Mouse (Mus musculus): ENCODE measurements at regions not wholly inside any gene's neighbourhood (a gene's known extent, or its start where the extent isn't known, plus 50 kb on each side); places are given as distances from the start of the nearest gene placed in this dataset.

- TF ChIP-seq TCF12 (IDR thresholded peaks at IDR 0.05; ENCODE audit: low read depth, low read length) (no peak), E2F4 (IDR thresholded peaks at IDR 0.05; ENCODE audit: insufficient replicate concordance, low read depth, low read length) (no peak), ZMIZ1 (IDR thresholded peaks at IDR 0.05; ENCODE audit: low read depth, low read length) (no peak), POLR2A (IDR thresholded peaks at IDR 0.05; ENCODE audit: low read depth, low read length) (no peak), EP300 (IDR thresholded peaks at IDR 0.05; ENCODE audit: low read length) (no peak), KAT2A (IDR thresholded peaks at IDR 0.05; ENCODE audit: insufficient replicate concordance, low read length) (no peak), BHLHE40 (IDR thresholded peaks at IDR 0.05; ENCODE audit: low read depth, low read length) (no peak), ZNF384 (IDR thresholded peaks at IDR 0.05; ENCODE audit: low read depth, low read length) (no peak), MAX (IDR thresholded peaks at IDR 0.05; ENCODE audit: low read length) (no peak), MXI1 (IDR thresholded peaks at IDR 0.05; ENCODE audit: low read depth, low read length) (no peak), CTCF (conservative IDR thresholded peaks at IDR 0.05 in 1 of 2, IDR thresholded peaks at IDR 0.05 in 1 of 2; ENCODE audit: low read depth in 2 of 2, low read length in 2 of 2) (no peak)
These were observed 164.8 kb downstream of the Adamts15 start for GRCm38 (mm10) chr9:30757406-30757805.

Measured in CH12.LX (cell line).